Mouse (Mus musculus) hindbrain, embryonic 11.5 days (tissue): ENCODE results near the gene Arfgap3. TPM values are rescaled to one million over a fixed set of nuclear protein-coding genes. Genes with fewer than 3 reads are reported as not detected.
"Not testable (repeated sequence)": the region's sequence is repeated elsewhere in the genome, so short reads cannot be mapped to it uniquely, and the experiment has no call there.

ENCODE experiments used
- ATAC-seq: fragments of 200-750 bp; cut with Nextera tagmentation; 2 replicates; pipeline ENCODE4 v1.8.0; 2017; ENCODE audit warnings: mild to moderate bottlenecking, moderate TSS enrichment, moderate library complexity; ENCODE audit not compliant: low FRiP score
- DNase-seq: peaks from one replicate; pipeline ENCODE4 v3.0.0-alpha.2; 2015; ENCODE audit warnings: low spot score
- H3K27ac ChIP-seq: fragments of 300-500 bp; sonication (generic); 2 replicates; pipeline ENCODE4 v1.5.1; 2014; ENCODE audit warnings: mild to moderate bottlenecking, low read depth, low read length
- H3K27me3 ChIP-seq: fragments of 300-500 bp; sonication (generic); 2 replicates; pipeline ENCODE4 v1.6.1; 2014; ENCODE audit warnings: mild to moderate bottlenecking, low read length, moderate library complexity, mixed read lengths; ENCODE audit not compliant: control insufficient read depth, insufficient read depth
- H3K36me3 ChIP-seq: fragments of 300-500 bp; sonication (generic); 2 replicates; pipeline ENCODE4 v1.6.1; 2014; ENCODE audit warnings: mild to moderate bottlenecking, low read length, moderate library complexity, mixed read lengths; ENCODE audit not compliant: control insufficient read depth, insufficient read depth
- H3K4me1 ChIP-seq: fragments of 300-500 bp; sonication (generic); replicated peaks from 2 replicates; pipeline ENCODE4 v1.6.1; 2014; ENCODE audit warnings: low read length, mixed read lengths; ENCODE audit not compliant: control insufficient read depth, insufficient read depth
- H3K4me2 ChIP-seq: fragments of 300-500 bp; sonication (generic); replicated peaks from 2 replicates; pipeline ENCODE4 v1.6.1; 2014; ENCODE audit warnings: mild to moderate bottlenecking, low read depth, low read length
- H3K4me3 ChIP-seq: fragments of 300-500 bp; sonication (generic); 2 replicates; pipeline ENCODE4 v1.5.1; 2014; ENCODE audit warnings: low read depth, low read length
- H3K9ac ChIP-seq: fragments of 300-500 bp; sonication (generic); 2 replicates; pipeline ENCODE4 v1.6.1; 2014; ENCODE audit warnings: low read depth, low read length
- H3K9me3 ChIP-seq: fragments of 300-500 bp; sonication (generic); 2 replicates; pipeline ENCODE4 v1.6.1; 2016; ENCODE audit warnings: low read length; ENCODE audit not compliant: control insufficient read depth
- WGBS: fragments of 180-500 bp; shearing (Covaris S2); extraction: QIAGEN DNeasy Blood & Tissue Kit; methylation state at CpG from one replicate; pipeline ENCODE4 v1.1.7; 2014; 5-methylcytosine and 5-hydroxymethylcytosine counted together
- polyA plus RNA-seq: library from polyadenylated mRNA; unstranded; fragments of >200 nt; fragmentation: Nextera tagmentation; extraction: Ambion mirVana; gene quantifications from 2 replicates; pipeline ENCODE4 v1.2.1, GENCODE M21; 2014

The Arfgap3 gene
- polyA plus RNA-seq, 1 experiment from 2014 or later: 40.1 TPM

DNA sequence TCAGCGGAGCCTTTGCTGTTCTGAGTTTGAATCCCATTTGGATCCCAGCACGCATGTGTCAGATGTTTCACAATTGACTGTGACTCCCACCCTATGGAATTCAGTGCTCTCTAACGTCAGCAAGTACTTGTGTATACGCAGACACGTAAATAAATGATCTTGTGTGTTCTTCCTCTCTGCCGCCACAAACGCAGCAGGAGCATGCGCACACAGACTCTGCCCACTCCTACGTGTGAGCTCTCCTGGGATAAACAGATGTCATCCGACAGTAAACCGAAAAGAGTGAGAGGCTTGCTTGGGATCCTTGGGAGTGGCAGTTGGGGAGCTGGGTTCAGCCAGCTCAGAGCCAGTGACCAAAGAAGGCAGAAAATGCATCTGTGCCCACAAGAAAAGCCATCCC is 68.7 kb downstream of the Arfgap3 start:
- Histone ChIP-seq H3K4me3 (no peak overlapping the region), H3K4me1 (no peaks in the 10 kb centered on the region), H3K9me3 (no peaks in the 10 kb centered on the region), H3K4me2 (no peak overlapping the region), H3K27me3 (no peaks in the 10 kb centered on the region), H3K27ac (no peak overlapping the region), H3K9ac (no peak overlapping the region), H3K36me3 (no peaks in the 10 kb centered on the region)
- 80% methylated on average over 11 of the region's 11 CpGs for WGBS
- DNase-seq: no peak
- no peak for ATAC-seq

DNA sequence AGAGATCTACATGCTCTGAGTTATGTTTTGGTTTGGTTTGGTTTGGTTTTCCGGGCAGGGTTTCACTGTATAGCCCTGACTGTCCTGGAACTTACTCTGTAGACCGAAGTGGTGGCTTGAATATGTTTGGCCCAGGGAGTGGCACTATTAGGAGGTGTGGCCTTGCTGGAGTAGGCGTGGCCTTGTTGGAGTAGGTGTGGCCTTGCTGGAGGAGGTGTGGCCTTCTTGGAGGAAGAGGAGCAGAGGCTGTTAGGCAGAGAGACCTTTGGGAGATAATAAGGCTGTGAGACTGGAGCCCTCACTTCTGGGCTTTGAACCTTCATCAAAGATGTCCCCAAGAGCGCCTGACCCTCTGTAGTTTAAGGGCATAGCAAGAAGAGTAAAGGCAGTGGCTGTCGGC is 71.5 kb downstream of the Arfgap3 start:
- Histone ChIP-seq H3K4me1 (no peaks in the 10 kb centered on the region), H3K4me2 (no peak overlapping the region), H3K9ac (no peak overlapping the region), H3K4me3 (no peak overlapping the region), H3K27me3 (no peaks in the 10 kb centered on the region), H3K9me3 (no peaks in the 10 kb centered on the region), H3K27ac (no peak overlapping the region), H3K36me3 (no peaks in the 10 kb centered on the region)
- 86% methylated on average over 5 of the region's 5 CpGs for WGBS
- DNase-seq: no peak
- no peak for ATAC-seq

DNA sequence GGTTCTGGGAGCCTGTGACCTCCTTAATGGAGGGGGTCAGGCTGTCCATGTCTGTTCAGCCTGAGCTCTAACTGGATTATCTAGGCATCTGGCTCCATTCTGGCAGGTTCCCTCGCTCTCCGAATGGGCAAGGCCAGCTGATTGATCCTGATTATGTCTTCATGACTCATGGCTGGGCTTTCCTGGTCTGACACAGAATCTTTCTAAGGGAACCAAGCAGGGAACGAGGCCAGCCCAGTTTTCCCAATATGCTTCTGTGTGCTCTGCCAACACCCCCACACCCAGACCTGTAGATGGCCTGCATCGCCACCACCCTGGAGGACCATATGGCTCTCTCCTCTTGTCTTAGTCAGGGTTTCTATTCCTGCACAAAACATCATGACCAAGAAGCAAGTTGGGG is 72.6 kb downstream of the Arfgap3 start:
- Histone ChIP-seq H3K9ac (no peak overlapping the region), H3K36me3 (no peaks in the 10 kb centered on the region), H3K4me1 (no peaks in the 10 kb centered on the region), H3K27ac (no peak overlapping the region), H3K9me3 (no peaks in the 10 kb centered on the region), H3K4me2 (no peak overlapping the region), H3K27me3 (no peaks in the 10 kb centered on the region), H3K4me3 (no peak overlapping the region)
- ATAC-seq (no peak), DNase-seq (no peak)
- WGBS: 82% methylated on average over 4 of the region's 4 CpGs

DNA sequence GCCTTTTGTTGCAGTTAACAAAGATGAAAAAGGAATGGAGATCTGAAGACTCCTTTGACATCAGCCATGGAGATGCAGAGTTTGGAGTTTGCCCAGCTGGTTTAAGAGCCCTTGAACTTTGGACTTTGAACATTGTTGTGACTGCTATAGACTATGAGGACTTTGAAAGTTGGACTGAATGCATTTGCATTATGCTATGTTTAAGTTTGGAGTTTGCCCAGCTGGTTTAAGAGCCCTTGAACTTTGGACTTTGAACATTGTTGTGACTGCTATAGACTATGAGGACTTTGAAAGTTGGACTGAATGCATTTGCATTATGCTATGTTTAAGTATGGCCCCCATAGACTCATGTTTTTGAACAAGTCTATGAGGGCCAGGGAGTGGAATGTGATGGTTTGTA is 75.8 kb downstream of the Arfgap3 start:
- H3K4me1 ChIP-seq, H3K4me3 ChIP-seq, H3K27ac ChIP-seq, H3K9ac ChIP-seq, H3K36me3 ChIP-seq, H3K4me2 ChIP-seq, DNase-seq, H3K27me3 ChIP-seq, ATAC-seq, H3K9me3 ChIP-seq: not testable (repeated sequence)

DNA sequence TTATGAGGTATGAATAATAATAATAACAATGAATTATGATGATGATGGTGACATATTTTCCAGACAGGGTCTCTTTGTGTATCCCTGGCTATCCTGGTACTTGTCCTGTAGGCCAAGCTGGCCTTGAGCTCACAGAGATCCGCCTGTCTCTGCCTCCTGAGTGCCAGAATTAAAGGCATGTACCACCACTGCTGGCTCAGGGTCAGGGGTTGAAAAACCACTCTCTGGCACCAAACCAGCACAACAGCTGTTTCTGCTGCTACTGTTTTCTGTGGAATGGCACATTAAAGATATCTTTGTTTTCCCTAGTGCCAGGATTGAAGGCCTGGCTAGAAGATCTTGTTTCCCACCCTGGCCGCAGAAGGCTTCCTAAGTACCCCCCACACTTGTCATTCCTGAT is 77.0 kb downstream of the Arfgap3 start:
- H3K9ac ChIP-seq: no peak overlapping the region
- no peak overlapping the region for H3K4me2 ChIP-seq
- no peak overlapping the region for H3K4me3 ChIP-seq
- H3K27me3 ChIP-seq: no peaks in the 10 kb centered on the region
- ATAC-seq (no peak), DNase-seq (no peak)
- no peaks in the 10 kb centered on the region for H3K4me1 ChIP-seq
- H3K27ac ChIP-seq: no peak overlapping the region
- WGBS: 81% methylated on average over 2 of the region's 2 CpGs
- no peaks in the 10 kb centered on the region for H3K9me3 ChIP-seq
- H3K36me3 ChIP-seq: no peaks in the 10 kb centered on the region

DNA sequence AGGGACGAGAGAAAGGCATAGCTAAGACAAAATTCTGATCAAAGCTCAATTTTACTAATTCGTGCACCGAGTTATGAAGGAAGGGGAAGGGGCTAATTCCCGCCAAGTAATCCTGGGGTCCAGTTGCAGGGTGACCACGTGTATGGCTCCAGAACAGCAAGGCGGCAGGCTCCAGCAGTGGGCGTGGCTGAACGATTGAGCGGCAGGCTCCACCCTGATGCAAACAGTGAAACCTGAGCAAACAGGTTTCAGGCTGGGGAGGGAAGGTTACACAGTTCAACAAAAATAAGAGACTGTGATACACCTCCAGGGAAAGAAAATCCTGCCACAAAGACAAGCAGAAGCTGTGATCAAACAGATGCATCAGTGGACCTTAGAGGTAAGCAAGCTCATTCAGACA is 78.8 kb downstream of the Arfgap3 start:
- ATAC-seq, H3K36me3 ChIP-seq, H3K9ac ChIP-seq, H3K27ac ChIP-seq, H3K27me3 ChIP-seq, H3K9me3 ChIP-seq, DNase-seq, H3K4me2 ChIP-seq, H3K4me1 ChIP-seq, H3K4me3 ChIP-seq: not testable (repeated sequence)
- WGBS: 36% methylated on average over 9 of the region's 9 CpGs

DNA sequence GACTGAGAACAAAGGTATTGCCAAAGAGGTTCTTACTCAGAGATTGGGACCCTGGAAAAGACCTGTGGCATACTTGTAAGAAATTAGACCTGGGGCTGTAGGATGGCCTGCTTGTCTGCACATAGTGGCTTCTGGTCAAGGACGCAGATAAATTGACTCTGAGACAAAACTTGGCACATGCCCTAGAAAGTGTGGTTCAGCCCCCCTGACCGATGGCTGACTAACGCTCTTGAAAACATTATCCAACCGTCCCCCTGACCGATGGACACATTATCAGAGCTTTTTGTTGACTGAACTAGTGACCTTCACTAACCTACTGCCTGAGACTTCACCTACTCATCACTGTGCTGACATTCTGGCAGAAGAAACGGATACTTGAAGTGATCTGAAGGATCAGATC is 80.1 kb downstream of the Arfgap3 start:
- not testable (repeated sequence) for H3K4me3 ChIP-seq, H3K9ac ChIP-seq, H3K9me3 ChIP-seq, H3K27me3 ChIP-seq, H3K4me2 ChIP-seq, H3K36me3 ChIP-seq, DNase-seq, H3K4me1 ChIP-seq, H3K27ac ChIP-seq, ATAC-seq
- 88% methylated on average over 6 of the region's 6 CpGs for WGBS

DNA sequence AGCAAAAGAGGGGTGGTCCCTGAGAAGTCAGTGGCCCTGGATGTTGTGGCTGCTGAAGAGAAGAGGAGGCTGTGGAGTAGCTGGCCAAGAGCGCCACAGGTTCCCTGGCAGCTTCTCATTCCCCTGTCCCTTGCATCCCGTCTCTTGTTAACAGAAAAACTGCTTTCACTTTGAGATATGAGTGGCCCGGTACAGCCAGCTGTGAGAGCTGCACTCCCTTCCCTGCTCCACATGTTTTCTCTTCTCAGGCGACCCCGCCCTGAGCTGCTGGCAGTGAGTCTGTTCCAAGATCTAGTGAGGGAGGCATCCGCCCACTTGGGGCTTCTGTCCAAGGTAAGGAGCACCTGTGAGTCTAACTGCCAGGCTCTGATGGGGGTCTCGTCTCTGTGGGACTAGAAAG is 81.6 kb downstream of the Arfgap3 start:
- H3K9ac ChIP-seq, ATAC-seq, H3K4me2 ChIP-seq, H3K9me3 ChIP-seq, H3K4me3 ChIP-seq, DNase-seq, H3K36me3 ChIP-seq, H3K27me3 ChIP-seq, H3K27ac ChIP-seq, H3K4me1 ChIP-seq: not testable (repeated sequence)
- WGBS: 72% methylated on average over 6 of the region's 7 CpGs

DNA sequence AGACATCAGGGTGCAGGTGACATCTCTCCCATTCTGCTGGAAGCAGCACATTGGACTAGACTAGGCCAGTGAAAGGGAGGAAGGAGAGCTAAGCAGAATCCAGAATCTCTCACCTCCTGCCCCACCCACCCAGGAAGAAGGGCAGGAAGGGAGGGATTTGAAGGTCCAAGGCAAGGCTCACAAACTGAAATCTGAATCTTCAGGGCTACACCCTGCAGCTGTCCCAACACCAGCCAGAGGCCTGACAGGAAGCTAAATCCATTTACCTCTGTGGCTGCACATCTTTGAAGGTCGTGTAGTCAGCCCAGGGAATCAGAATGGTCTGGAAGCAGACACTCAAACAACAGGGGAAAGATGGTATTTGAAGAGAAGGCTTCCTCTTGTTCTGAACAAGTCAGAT is 84.8 kb downstream of the Arfgap3 start:
- H3K9ac ChIP-seq: no peak overlapping the region
- no peak for ATAC-seq

More for the DNA sequence above, 84.8 kb downstream of the Arfgap3 start:
- no peak overlapping the region for H3K4me3 ChIP-seq
- H3K4me2 ChIP-seq: no peak overlapping the region
- WGBS: 20% methylated on average over 1 of the region's 1 CpGs
- H3K9me3 ChIP-seq: no peaks in the 10 kb centered on the region
- no peaks in the 10 kb centered on the region for H3K4me1 ChIP-seq
- no peaks in the 10 kb centered on the region for H3K36me3 ChIP-seq
- H3K27me3 ChIP-seq: no peaks in the 10 kb centered on the region
- no peak overlapping the region for H3K27ac ChIP-seq
- no peak for DNase-seq
